Mouse (Mus musculus): Measurements from ENCODE around the gene Gsdma2.

The Gsdma2 gene

DNA sequence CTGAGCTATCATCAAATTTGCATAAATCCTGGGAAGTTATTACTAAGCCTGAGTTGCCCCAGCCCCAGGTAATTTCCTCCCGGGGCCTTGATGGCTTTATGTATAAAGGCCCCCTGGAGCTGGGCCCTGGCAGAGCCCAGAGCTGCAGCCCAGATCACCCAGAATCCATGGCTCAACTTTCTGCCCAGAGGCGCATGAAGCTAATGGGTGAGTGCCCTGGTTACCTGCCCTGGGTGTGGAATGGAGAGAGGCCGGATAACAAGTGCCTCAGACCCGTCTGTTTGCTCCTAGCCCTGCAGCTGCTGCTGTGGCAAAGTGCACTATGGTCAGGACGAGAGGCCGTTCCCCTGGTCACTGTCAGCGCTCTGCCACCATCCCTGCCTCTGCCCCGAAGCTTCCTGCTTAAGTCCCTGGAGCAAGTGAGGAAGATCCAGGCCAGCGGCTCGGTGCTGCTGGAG lies 54.7 kb downstream of the Gsdma2 start, which contains the start of gene Csf3:
Gene Csf3, plus strand, starts transcription at position 51 of the 458 bp plus-strand sequence.
- no peak for DNase-seq

DNA sequence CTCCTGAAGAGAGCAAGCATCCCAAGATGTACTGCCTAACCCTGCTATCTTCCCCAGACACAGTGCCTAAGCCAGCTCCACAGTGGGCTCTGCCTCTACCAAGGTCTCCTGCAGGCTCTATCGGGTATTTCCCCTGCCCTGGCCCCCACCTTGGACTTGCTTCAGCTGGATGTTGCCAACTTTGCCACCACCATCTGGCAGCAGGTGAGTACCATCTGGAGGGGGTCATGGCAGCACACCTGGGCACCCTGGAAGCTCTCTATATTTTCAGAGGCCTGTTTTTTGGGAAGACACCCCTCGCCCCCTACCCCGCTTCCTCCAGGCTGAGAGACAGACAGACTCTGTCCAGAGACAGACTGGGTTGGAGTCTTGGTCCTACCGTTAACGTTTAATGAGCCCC lies 55.8 kb downstream of the Gsdma2 start:
- DNase-seq, result peak; percentile 47 to 55

- DNase-seq, result no peak
Measured at GRCm38 (mm10) chr11:98705021-98705420, 58.5 kb downstream of the Gsdma2 start.

Measured in cerebellum, postnatal 10 days (tissue).